Mouse (Mus musculus): ENCODE data around the gene Klf12.

Gene Klf12

DNA sequence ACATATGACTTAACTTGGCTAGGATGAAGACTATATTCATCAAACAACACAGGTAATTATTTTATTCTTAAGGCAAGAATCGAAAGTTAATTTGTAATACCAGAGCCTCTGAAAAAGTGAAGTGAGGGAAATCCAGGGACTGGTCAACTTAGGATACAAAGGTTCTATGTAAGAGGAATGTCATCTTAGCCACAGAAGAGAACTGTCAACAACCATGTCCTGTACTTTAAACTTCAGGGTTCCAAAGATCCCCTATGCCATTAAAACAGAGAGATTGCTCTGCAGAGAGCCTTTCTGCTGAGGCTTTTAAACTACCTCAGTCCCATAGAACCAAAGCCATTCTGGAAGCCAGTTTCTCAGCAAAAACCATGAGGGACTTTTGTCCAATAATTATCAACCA is 144.1 kb downstream of the Klf12 start:
- DNase-seq (ENCODE audit: low read depth in 2 of 2, low spot score in 2 of 2) = no peak

GRCm38 (mm10) chr14:100134304-100134703 is 150.2 kb downstream of the Klf12 start:
- no peak for DNase-seq (ENCODE audit: low read depth in 2 of 2, low spot score in 2 of 2)

GRCm38 (mm10) chr14:100132479-100132878 is 152.0 kb downstream of the Klf12 start:
- DNase-seq (ENCODE audit: low read depth in 2 of 2, low spot score in 2 of 2) = no peak

GRCm38 (mm10) chr14:100126126-100126525 is 158.4 kb downstream of the Klf12 start:
- no peak for DNase-seq (ENCODE audit: low read depth in 2 of 2, low spot score in 2 of 2)

DNA sequence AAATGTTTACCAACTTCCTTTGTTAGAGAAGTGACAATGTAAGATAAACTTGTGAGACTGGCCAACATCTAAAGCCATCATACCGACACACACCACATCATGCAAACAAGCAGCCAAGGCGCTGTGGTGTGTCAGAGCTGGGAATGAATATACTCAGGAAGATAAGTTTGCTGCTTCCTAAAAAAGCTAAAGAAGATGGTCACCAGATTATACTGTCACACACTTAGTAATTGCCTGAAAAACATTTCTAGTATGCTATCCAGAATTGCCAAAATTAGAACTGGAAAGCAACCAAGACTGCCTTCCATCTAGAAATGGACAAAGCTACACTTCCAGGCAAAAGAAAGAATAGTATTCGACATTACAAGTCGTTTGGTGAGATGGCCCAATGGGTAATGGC is 163.4 kb downstream of the Klf12 start:
- no peak for DNase-seq (ENCODE audit: low read depth in 2 of 2, low spot score in 2 of 2)

DNA sequence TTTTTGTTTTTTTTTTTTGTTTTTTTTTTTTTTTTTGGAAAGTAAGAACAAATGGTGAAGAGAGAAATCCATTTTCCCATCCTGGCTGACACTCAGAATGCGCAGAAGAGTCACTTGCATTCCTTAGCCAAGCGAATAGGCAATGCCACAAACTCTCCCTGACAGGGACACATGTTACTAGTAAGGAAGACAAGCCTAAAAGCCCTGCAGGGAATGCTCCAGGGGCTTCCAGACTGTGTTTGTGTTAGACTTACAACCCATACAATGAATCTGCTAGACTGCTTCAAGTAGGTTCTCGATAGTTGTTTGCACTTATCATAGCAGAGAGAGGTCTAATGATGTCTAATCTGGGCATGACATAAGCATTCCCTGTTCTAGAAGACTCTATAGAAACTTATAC is 164.6 kb downstream of the Klf12 start:
- no peak for DNase-seq (ENCODE audit: low read depth in 2 of 2, low spot score in 2 of 2)

GRCm38 (mm10) chr14:100113419-100113818 is 171.1 kb downstream of the Klf12 start:
- no peak for DNase-seq (ENCODE audit: low read depth in 2 of 2, low spot score in 2 of 2)

DNA sequence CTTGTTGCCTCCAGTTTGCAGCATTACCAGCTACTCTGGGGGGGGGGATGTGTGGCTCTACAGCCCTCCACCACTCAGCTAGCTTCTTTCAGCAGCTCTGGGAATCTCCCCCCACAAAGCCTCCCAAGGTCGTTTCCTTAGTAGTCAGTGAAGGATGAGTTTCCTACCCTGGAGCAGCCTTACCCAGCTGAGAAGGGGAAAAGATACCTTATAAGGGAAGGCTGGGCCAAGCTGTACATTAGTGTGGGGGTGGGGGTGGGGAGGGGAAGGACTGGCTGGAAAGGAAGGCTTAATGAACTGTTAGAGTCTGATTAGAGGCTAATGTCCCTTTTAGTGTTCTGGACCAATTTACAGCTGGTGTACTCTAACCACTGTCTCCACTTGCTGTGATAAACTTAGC is 172.7 kb downstream of the Klf12 start:
- DNase-seq (ENCODE audit: low read depth in 2 of 2, low spot score in 2 of 2) = no peak

GRCm38 (mm10) chr14:100109563-100109962 is 174.9 kb downstream of the Klf12 start:
- DNase-seq (ENCODE audit: low read depth in 2 of 2, low spot score in 2 of 2) = no peak

DNA sequence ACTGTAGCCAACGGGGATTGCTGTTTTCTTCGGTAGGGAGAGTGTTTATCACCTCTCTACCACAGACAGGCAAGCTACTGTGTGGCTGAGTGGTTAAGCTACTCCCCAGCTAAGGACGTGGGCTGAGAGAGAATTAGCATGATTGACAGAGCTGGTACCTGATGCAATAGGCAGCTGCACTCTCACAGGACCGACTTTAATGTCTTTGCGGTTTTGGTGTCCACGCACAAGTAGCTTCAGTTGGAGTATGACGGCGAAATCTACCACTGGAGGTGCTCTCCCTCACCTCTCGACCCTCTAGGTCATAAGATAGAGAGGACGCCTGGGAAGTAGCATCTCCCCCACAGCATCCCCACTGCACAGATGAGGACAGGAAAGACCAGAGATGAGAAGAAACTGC is 178.9 kb downstream of the Klf12 start:
- no peak for DNase-seq (ENCODE audit: low read depth in 2 of 2, low spot score in 2 of 2)

- no peak for DNase-seq (ENCODE audit: low read depth in 2 of 2, low spot score in 2 of 2)
Observed at GRCm38 (mm10) chr14:100104818-100105217, 179.7 kb downstream of the Klf12 start.

GRCm38 (mm10) chr14:100103818-100104217 is 180.7 kb downstream of the Klf12 start:
- no peak for DNase-seq (ENCODE audit: low read depth in 2 of 2, low spot score in 2 of 2)

DNA sequence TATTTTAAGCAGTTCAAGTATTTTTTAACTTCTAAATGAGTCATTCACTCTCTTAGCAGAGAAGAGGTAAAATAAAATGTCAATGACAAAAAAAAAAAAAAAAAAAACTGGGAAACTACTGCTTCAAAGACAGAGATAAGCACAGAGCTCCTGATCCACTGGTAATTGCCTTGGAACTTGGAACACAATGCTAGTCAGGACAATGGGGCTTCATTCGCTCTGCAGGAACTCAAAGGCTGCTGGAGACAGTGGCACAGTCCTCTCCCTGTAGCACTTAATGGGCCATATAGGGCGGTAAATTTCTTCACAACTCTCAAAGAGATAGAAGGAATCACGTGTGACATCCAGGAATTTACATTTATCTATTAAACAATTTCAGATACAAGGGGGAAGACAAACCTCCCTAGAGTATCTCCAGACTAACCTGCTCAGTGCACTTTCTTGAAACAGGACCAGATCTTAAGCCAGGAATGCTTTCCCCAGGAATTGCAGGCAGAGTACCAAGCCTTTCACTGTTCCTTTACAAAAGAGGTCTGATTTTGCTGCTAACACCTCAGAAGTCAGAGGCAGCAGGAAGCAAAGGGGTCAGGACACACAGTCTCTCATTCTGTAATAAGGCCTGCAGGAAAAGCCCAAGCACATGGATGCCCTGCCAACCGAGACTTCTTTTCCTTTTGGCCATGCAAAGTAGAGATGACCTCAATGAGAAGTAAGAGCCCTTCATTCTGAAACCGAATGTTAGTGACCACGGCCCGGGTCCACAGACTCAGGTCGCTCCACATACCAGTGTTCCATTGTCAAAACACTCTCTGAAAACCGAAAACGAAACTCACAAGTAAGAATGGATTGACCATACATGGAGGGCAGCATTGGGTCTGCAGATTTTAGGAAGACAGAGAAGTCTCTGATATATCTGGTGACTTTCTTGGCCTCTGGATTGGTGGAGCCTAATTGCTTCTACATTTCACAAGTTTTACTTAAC is 187.0 kb downstream of the Klf12 start:
- no peak for DNase-seq (ENCODE audit: low read depth in 2 of 2, low spot score in 2 of 2)

DNA sequence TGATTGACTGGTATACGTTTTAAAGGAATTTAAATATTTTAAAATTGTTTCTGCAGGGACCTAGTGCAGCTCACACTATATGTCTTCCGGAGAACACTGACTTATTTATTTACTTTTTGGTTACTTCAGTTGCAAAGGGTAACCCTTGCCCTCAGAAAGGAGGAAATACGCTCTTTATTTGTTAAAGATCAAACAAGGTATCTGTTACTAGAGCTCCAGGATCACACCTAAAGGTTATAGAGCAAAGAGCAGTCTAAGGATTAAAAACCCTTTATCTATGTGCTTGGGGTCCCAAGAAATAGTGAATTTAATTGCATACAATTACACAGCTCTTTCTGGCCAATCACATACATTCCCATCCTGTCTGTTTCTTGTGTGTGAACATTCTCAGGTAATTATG is 188.7 kb downstream of the Klf12 start:
- no peak for DNase-seq (ENCODE audit: low read depth in 2 of 2, low spot score in 2 of 2)

DNA sequence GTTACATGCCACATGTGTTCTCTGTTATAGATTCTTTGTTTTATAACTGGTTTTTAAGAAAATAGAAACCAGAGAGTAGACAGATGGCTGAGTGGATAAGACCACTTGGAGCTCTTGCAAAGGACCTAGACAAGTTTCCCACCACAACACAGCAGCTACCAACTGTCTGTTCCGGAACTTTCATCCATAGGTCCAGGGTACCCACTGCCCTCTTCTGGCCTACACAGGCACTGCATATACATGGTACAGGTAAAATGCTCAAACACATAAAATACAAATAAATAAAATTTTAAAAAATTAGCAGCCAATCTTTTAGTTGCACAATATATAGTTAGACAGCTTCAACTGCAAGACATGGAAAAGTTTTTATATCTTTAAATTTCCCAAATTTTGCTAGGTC is 194.0 kb downstream of the Klf12 start:
- DNase-seq (ENCODE audit: low read depth in 2 of 2, low spot score in 2 of 2) = no peak

DNA sequence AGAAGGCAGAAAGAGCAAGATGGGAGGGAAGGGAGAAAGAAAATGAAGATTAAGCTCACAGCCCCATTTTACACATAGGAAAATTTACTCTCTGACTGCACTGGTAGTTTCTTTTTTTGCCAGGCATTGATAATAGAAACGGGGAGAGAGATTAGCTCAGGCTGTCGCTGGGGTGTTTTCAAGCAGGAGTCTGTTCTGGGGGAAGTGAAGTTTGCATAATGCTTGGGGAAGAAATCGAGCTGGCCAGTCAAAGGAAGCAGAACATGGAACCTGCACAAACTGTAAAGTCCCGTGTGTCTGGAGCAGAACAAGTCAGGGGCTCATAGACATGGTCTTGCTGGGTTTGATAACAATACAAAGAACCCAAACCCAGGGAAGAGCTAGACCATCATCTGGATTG is 204.9 kb downstream of the Klf12 start:
- DNase-seq (ENCODE audit: low read depth in 2 of 2, low spot score in 2 of 2) = no peak

DNA sequence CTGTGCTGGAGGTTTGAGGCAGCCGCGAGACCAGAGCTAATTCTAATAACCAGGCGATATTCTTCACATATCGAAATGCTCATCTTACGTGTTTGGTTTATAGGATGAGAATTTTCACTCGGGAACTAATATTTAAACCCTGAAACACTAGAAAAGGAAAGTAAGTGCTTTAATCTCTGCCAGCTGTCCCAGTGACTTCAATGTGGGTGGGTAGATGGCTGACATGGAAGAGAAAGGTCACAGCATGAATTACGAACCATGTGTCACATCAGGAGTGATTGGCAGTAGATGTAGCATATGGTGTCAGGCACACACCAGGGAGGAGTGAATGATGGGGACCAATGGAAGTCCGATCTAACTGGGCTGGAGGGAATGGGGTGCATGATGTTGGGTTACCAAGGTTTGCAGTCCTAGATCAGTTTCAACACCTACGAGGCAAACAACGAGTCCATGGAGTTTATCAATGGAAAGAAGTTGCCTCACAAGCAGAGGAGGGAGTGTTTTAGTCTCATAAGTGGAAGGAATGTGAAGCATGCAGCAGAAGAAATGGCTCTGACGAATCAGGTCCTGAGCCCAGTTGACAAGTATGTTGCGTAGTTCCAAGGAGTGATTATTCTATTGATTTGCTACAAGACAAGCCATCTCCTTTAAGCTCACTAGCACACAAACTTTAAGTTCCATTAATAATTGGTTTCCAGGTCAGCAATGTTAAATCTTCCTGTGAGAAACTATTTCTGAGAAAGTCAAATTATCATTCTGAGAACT is 211.9 kb downstream of the Klf12 start:
- no peak for DNase-seq (ENCODE audit: low read depth in 2 of 2, low spot score in 2 of 2)

DNA sequence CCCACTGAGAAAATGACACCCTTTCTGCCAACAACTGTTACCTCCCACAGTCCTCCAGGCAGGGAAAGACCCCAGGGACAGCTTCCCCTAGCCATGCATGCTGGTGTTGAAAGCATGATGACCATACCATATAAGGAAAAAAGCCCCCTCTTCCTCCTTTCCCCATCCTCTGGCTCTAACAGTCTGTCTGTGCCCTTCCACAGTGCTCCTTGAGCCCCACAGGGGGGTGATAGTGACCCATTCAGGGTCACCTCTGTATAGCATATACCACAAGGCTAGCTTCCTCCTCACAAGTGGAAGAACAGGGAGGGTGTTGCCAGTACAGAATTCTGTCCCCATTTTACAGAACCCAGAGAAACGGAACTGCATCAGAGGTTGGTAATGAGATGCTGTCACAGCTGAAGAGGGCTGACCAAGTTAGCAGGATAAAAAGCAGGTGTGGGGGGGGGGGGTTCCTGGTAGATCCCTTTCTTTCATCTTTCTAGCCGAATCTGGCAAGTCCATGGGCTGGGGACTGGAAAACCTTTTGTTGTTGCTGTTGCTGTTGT is 214.9 kb downstream of the Klf12 start:
- DNase-seq (ENCODE audit: low read depth in 2 of 2, low spot score in 2 of 2) = no peak

DNA sequence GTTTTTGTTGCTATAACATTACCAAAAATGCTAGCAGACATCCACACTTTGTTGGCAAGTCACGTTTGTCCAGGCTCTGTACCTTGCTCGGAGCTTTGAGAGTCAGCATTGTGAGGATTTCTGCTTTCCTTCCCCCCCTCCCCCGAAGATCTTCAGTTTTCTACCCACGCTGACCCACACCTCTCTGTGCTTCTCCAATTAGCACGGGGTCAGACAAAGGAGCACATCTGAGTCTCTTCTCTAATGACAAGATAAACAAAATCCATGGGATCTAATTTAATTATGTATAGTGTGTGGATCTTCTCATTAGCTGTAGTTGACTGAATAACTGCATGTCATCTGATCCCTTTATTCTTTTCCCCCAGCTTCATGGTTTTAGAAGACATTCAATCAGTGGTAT is 215.8 kb downstream of the Klf12 start:
- no peak for DNase-seq (ENCODE audit: low read depth in 2 of 2, low spot score in 2 of 2)

GRCm38 (mm10) chr14:100062516-100062915 is 222.0 kb downstream of the Klf12 start:
- DNase-seq (ENCODE audit: low read depth in 2 of 2, low spot score in 2 of 2) = no peak

GRCm38 (mm10) chr14:100054150-100054549 is 230.3 kb downstream of the Klf12 start:
- DNase-seq (ENCODE audit: low read depth in 2 of 2, low spot score in 2 of 2) = no peak

DNA sequence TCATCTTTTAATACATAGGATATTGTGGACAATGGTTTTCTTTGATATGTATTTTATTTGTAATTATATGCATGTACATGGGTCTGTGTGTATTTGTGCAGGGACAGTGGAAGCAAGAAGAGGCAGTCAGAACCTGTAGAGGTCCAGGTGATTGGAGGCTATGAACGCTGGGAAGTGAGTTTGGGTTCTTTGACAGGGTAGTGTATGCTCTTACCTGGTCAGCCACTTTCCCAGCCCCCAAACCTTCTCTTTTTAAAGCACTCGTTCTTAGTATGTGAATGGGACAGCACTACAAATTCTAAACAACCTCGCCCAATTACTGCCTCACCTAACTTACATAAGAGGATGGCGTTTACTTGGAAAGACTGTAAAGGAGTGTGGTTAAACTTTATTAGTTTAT is 231.0 kb downstream of the Klf12 start:
- no peak for DNase-seq (ENCODE audit: low read depth in 2 of 2, low spot score in 2 of 2)
